Mouse (Mus musculus): ENCODE data around the gene Gm11733.

DNA sequence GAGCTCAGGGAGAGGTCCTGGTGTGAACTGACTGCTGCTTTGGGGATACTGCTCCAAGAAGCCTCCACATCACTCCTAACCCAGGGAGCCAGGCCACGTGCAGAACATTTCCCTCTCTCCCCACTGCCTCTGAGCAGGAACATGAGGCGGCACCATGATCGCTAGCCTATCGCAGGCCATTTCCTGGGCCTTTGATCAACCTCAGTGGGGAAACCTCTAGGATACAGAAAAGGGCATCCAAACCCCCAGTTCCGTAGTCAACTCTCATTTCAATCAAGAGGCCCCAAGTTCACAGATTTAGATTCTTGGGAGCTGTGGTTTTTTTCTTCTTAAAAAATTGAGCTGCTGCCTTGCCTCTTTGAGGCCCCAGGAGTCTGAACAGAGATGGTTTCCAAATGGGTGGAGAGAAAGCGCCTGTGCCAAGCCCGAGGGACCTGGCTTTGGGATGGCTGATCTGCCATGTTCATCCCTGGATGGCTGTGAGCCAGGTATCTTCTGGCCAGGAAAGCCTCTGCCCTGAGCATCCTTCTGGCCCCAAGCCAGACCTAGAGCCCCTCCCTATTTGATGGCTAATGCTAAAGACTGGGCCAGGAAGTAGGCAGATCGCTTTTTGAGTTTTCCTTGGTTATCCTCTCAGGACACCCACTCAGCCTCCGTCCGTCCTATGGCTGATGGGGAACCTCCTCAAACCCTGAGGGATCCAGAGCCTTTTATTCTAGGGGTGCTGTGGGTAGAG lies 5.7 kb upstream of the Gm11733 start:
- TF ChIP-seq FLI1 (IDR thresholded peaks at IDR 0.05; ENCODE audit: low read length): no peak
- no peak for TF ChIP-seq GATA1 (IDR thresholded peaks at IDR 0.05; ENCODE audit: borderline replicate concordance, low read length)

All from megakaryocyte, embryonic 14.5 days (primary cell).